Mouse (Mus musculus): ENCODE measurements around the gene Fbxo22.
"Not testable (repeated sequence)": the region's sequence is repeated elsewhere in the genome, so short reads cannot be mapped to it uniquely, and the experiment has no call there.

Gene Fbxo22

GRCm38 (mm10) chr9:55236235-55237165 lies 27.8 kb downstream of the Fbxo22 start:
- CTCF ChIA-PET = no interaction called here

- CTCF ChIA-PET = no interaction called here
These were observed 32.1 kb downstream of the Fbxo22 start for GRCm38 (mm10) chr9:55240852-55241251.

GRCm38 (mm10) chr9:55241863-55242685 lies 33.3 kb downstream of the Fbxo22 start:
- CTCF ChIA-PET = interaction anchor here (0.6 kb wide), 1 partner anchor 43 kb away, joined by 3 read pairs; no protein-coding TSS in a partner anchor

- CTCF ChIA-PET = no interaction called here
These were observed 34.6 kb downstream of the Fbxo22 start for GRCm38 (mm10) chr9:55243280-55243679.

GRCm38 (mm10) chr9:55244079-55244478 lies 35.4 kb downstream of the Fbxo22 start:
- CTCF ChIA-PET = no interaction called here

- CTCF ChIA-PET = not testable (repeated sequence)
These were observed 36.5 kb downstream of the Fbxo22 start for GRCm38 (mm10) chr9:55245057-55245750.

- CTCF ChIA-PET = no interaction called here
These were observed 37.7 kb downstream of the Fbxo22 start for GRCm38 (mm10) chr9:55246440-55246839.

- CTCF ChIA-PET = no interaction called here
These were observed 38.2 kb downstream of the Fbxo22 start for GRCm38 (mm10) chr9:55246918-55247317.

- CTCF ChIA-PET = interaction anchor here (0.5 to 0.7 kb wide), 2 partner anchors 204 to 516 kb away, joined by 3 to 7 read pairs; no protein-coding TSS in a partner anchor
These were observed 39.7 kb downstream of the Fbxo22 start for GRCm38 (mm10) chr9:55248465-55248864.

- CTCF ChIA-PET = no interaction called here
These were observed 42.0 kb downstream of the Fbxo22 start for GRCm38 (mm10) chr9:55250595-55251247.

- CTCF ChIA-PET = not testable (repeated sequence)
These were observed 43.4 kb downstream of the Fbxo22 start for GRCm38 (mm10) chr9:55252097-55252496.

- CTCF ChIA-PET = no interaction called here
These were observed 45.1 kb downstream of the Fbxo22 start for GRCm38 (mm10) chr9:55253849-55254248.

GRCm38 (mm10) chr9:55255056-55255455 lies 46.3 kb downstream of the Fbxo22 start:
- CTCF ChIA-PET = no interaction called here

- CTCF ChIA-PET = no interaction called here
These were observed 46.9 kb downstream of the Fbxo22 start for GRCm38 (mm10) chr9:55255604-55256003.

GRCm38 (mm10) chr9:55257105-55257504 lies 48.4 kb downstream of the Fbxo22 start:
- CTCF ChIA-PET = no interaction called here

GRCm38 (mm10) chr9:55259741-55260140 lies 51.0 kb downstream of the Fbxo22 start:
- CTCF ChIA-PET = no interaction called here

GRCm38 (mm10) chr9:55264356-55265302 lies 55.9 kb downstream of the Fbxo22 start:
- CTCF ChIA-PET = no interaction called here

GRCm38 (mm10) chr9:55271960-55272560 lies 63.3 kb downstream of the Fbxo22 start:
- CTCF ChIA-PET = no interaction called here

GRCm38 (mm10) chr9:55273906-55274305 lies 65.2 kb downstream of the Fbxo22 start:
- CTCF ChIA-PET = no interaction called here
